Mouse (Mus musculus): ENCODE measurements at regions not wholly inside any gene's neighbourhood (a gene's known extent, or its start where the extent isn't known, plus 50 kb on each side); places are given as distances from the start of the nearest gene placed in this dataset.
A peak's percentile ranks its signal among the peaks of the same experiment; 100 is the strongest.

DNA sequence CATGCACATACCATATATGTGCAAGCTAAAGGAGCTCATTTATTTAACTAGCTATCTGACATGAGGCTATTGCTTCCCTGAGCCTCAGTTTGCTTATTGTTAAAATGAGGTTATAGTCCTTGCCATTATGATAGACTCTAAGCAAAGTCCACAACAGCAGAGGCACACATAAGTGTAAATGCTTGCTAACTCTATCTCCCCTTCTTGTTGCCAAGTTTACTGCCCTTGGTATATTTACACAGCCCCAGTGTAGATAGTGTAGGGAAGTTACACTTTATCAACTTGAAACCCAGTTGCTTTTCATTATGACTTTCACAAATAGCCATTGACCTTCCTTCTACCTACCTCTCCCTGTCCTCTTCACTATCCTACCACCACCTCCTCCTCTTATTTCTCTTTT lies 782.6 kb upstream of the Agtr1b start:
- H3K4me1 ChIP-seq (ENCODE audit: insufficient read depth) = no peaks in the 10 kb centered on the region
- DNase-seq (no peak), ATAC-seq (ENCODE audit: insufficient read depth) (no peak)
- no peaks in the 10 kb centered on the region for H3K27me3 ChIP-seq (ENCODE audit: insufficient read depth, low read length)
- TF ChIP-seq CTCF (IDR thresholded peaks at IDR 0.05; ENCODE audit: low read depth) = no peak
- H3K9ac ChIP-seq = no peak overlapping the region
- no peak overlapping the region for H3K4me3 ChIP-seq (ENCODE audit: low read depth, low read length)
- H3K27ac ChIP-seq (ENCODE audit: low read depth) = no peak overlapping the region
- H3K4me2 ChIP-seq = no peak overlapping the region
- H3K9me3 ChIP-seq (ENCODE audit: low read depth, low read length) = no peaks in the 10 kb centered on the region
- H3K36me3 ChIP-seq (ENCODE audit: insufficient read depth) = no peaks in the 10 kb centered on the region

GRCm38 (mm10) chr3:21128821-21129504 lies 762.0 kb upstream of the Agtr1b start:
- Histone ChIP-seq H3K36me3 (ENCODE audit: insufficient read depth) (no peaks in the 10 kb centered on the region), H3K4me2 (no peak overlapping the region), H3K9me3 (ENCODE audit: low read depth, low read length) (no peaks in the 10 kb centered on the region), H3K4me3 (ENCODE audit: low read depth, low read length) (no peak overlapping the region), H3K27me3 (ENCODE audit: insufficient read depth, low read length) (no peaks in the 10 kb centered on the region), H3K4me1 (ENCODE audit: insufficient read depth) (no peaks in the 10 kb centered on the region), H3K27ac (ENCODE audit: low read depth) (no peak overlapping the region), H3K9ac (no peak overlapping the region)
- no peak for TF ChIP-seq CTCF (IDR thresholded peaks at IDR 0.05; ENCODE audit: low read depth)
- ATAC-seq (ENCODE audit: insufficient read depth) (no peak), DNase-seq (no peak)
- WGBS = 84% methylated on average over 1 of the region's 1 CpGs

DNA sequence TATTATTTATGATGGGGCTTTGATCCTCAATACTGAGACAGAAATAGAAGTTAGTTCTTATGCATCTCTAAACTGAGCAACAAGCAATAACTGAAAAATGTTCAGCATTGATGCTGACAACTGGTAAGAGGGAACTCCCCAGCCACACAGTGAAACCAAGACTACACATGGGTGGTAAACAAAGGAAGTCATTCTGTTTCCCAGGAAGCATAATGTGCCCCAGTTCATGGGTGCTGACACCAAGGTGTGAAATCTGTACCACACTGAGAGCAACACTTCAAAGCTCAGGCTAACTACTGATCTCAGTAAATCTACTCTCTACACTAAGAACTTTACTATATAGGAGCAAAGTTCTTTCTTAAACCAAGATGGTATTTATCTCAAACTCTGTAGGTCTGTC lies 759.2 kb upstream of the Agtr1b start:
- no peaks in the 10 kb centered on the region for H3K27me3 ChIP-seq (ENCODE audit: insufficient read depth, low read length)
- DNase-seq = no peak
- H3K9me3 ChIP-seq (ENCODE audit: low read depth, low read length) = no peaks in the 10 kb centered on the region
- ATAC-seq (ENCODE audit: insufficient read depth) = no peak
- no peaks in the 10 kb centered on the region for H3K4me1 ChIP-seq (ENCODE audit: insufficient read depth)
- H3K4me2 ChIP-seq = no peak overlapping the region
- H3K9ac ChIP-seq = no peak overlapping the region
- TF ChIP-seq CTCF (IDR thresholded peaks at IDR 0.05; ENCODE audit: low read depth) = no peak
- H3K4me3 ChIP-seq (ENCODE audit: low read depth, low read length) = no peak overlapping the region
- H3K36me3 ChIP-seq (ENCODE audit: insufficient read depth) = no peaks in the 10 kb centered on the region
- H3K27ac ChIP-seq (ENCODE audit: low read depth) = no peak overlapping the region

GRCm38 (mm10) chr3:21118164-21118902 lies 751.4 kb upstream of the Agtr1b start:
- WGBS = 46% methylated on average over 1 of the region's 1 CpGs
- no peaks in the 10 kb centered on the region for H3K4me1 ChIP-seq (ENCODE audit: insufficient read depth)
- ATAC-seq (ENCODE audit: insufficient read depth) = no peak
- no peak overlapping the region for H3K9ac ChIP-seq
- no peaks in the 10 kb centered on the region for H3K27me3 ChIP-seq (ENCODE audit: insufficient read depth, low read length)
- H3K36me3 ChIP-seq (ENCODE audit: insufficient read depth) = no peaks in the 10 kb centered on the region
- no peak for DNase-seq
- no peak overlapping the region for H3K4me3 ChIP-seq (ENCODE audit: low read depth, low read length)
- no peak for TF ChIP-seq CTCF (IDR thresholded peaks at IDR 0.05; ENCODE audit: low read depth)
- no peak overlapping the region for H3K4me2 ChIP-seq
- no peak overlapping the region for H3K27ac ChIP-seq (ENCODE audit: low read depth)
- H3K9me3 ChIP-seq (ENCODE audit: low read depth, low read length) = no peaks in the 10 kb centered on the region

DNA sequence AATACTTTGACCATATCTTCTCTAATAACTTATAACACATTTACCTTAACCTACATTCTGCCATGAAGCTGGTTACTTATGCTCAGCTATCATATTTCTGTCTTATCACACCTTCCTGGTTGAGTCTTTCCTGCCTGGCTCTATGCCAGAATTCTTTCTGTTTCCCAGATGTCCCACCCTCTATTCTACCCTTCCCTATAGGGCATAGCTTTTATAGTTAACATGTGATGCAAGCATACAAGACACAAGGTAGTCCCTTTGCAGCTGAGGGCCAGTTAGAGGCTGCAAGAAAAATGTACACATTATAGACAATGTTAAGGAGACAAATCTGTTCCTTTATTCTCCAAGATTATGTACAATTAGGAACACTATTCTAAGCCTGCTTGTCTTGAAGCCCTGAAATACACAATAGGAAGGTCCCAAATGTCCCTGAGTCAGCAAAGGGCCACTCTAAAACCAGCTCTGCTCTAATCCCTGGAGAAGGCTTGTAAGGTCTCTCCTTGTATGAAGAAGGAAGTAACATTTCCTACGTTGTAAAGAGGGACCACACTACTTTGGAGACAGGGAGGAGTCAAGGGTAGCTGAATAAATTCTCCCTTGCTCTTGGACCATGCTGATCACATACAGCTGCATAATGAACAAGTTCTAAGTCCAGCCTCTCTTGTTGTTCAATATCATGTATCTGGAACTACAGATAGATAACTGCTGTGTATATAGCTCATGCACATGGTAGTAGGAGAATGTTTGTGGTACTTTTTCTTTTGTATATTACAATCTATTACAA lies 745.0 kb upstream of the Agtr1b start:
- no peak overlapping the region for H3K9ac ChIP-seq
- TF ChIP-seq CTCF (IDR thresholded peaks at IDR 0.05; ENCODE audit: low read depth) = no peak
- H3K4me2 ChIP-seq = no peak overlapping the region
- 52% methylated on average over 1 of the region's 1 CpGs for WGBS
- no peaks in the 10 kb centered on the region for H3K4me1 ChIP-seq (ENCODE audit: insufficient read depth)
- ATAC-seq (ENCODE audit: insufficient read depth) = no peak
- H3K4me3 ChIP-seq (ENCODE audit: low read depth, low read length) = no peak overlapping the region
- no peaks in the 10 kb centered on the region for H3K27me3 ChIP-seq (ENCODE audit: insufficient read depth, low read length)
- peak; percentile 32 for DNase-seq
- H3K9me3 ChIP-seq (ENCODE audit: low read depth, low read length) = no peaks in the 10 kb centered on the region
- no peaks in the 10 kb centered on the region for H3K36me3 ChIP-seq (ENCODE audit: insufficient read depth)
- no peak overlapping the region for H3K27ac ChIP-seq (ENCODE audit: low read depth)

- no peak for ATAC-seq (ENCODE audit: insufficient read depth)
- no peak for DNase-seq
- Histone ChIP-seq H3K4me3 (ENCODE audit: low read depth, low read length) (no peak overlapping the region), H3K27me3 (ENCODE audit: insufficient read depth, low read length) (no peaks in the 10 kb centered on the region), H3K36me3 (ENCODE audit: insufficient read depth) (no peaks in the 10 kb centered on the region), H3K9me3 (ENCODE audit: low read depth, low read length) (no peaks in the 10 kb centered on the region), H3K9ac (no peak overlapping the region), H3K4me2 (no peak overlapping the region), H3K4me1 (ENCODE audit: insufficient read depth) (no peaks in the 10 kb centered on the region), H3K27ac (ENCODE audit: low read depth) (no peak overlapping the region)
- no peak for TF ChIP-seq CTCF (IDR thresholded peaks at IDR 0.05; ENCODE audit: low read depth)
These were observed 723.2 kb upstream of the Agtr1b start for GRCm38 (mm10) chr3:21090206-21090605.

DNA sequence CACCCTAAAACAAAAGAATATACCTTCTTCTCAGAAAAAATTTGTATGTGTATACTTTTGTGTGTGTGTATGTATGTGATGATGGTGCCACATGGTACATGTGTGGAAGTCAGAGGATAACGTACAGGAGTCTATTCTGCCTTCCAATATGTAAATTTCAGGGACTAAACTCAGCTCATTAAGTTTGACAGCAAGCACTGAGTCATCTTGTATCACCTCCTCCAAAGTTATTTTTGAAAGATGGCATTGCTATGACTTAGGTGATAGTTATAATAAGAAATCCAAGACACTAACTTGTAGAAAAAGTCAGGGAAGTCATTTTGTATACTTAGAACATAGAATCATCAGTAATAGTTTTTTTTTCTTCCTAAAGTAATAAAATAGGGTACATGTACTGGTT lies 719.4 kb upstream of the Agtr1b start:
- TF ChIP-seq CTCF (IDR thresholded peaks at IDR 0.05; ENCODE audit: low read depth) = no peak
- Histone ChIP-seq H3K27ac (ENCODE audit: low read depth) (no peak overlapping the region), H3K4me2 (no peak overlapping the region), H3K9me3 (ENCODE audit: low read depth, low read length) (no peaks in the 10 kb centered on the region), H3K4me1 (ENCODE audit: insufficient read depth) (no peaks in the 10 kb centered on the region), H3K27me3 (ENCODE audit: insufficient read depth, low read length) (no peaks in the 10 kb centered on the region), H3K36me3 (ENCODE audit: insufficient read depth) (no peaks in the 10 kb centered on the region), H3K4me3 (ENCODE audit: low read depth, low read length) (no peak overlapping the region), H3K9ac (no peak overlapping the region)
- 63% methylated on average over 1 of the region's 1 CpGs for WGBS
- no peak for DNase-seq
- no peak for ATAC-seq (ENCODE audit: insufficient read depth)

All from lung, embryonic 14.5 days (tissue).